Mouse (Mus musculus): ENCODE results near the gene Mtap.

DNA sequence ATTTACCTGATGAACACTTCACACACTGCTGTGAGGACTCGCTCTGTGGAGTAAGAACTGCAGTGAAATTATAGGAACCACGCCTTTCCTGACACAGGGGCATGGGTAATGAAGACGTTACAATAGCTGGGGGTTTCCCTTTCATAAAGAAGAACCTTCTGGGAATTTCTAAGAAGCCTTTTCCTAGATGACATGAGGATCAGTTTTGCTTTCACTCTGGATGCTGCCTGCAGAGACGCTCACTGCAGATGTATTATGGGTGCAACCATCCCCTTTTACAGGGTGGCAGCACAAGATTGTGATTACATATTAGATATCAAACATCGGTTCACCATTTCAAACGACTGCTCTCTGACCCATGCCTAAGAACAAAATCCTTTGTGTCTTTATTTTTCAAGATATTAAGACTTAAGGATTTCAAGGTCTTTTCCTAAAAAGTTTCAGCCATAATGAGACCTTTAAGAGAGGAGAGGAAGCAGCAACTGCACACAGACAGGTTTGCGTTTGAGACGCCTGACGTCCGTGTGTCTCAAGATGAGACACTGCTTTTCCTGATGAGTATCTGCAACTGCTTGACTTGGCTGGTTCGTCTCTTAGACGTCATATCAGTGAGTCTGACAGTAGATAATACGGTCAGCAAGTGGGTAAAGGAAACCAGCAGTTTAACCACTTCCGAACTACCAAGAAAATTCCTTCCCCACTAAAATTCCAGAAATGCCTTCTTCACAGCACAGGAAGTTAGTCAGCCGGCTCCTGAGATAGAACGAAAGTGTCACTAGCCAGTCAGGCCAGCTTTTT, 13.3 kb upstream of the Mtap start:
- TF ChIP-seq CTCF (IDR thresholded peaks at IDR 0.05; ENCODE audit: low read depth): no peak
- no peak for TF ChIP-seq EP300 (IDR thresholded peaks at IDR 0.05; ENCODE audit: low read depth)

Data from heart, postnatal 0 days (tissue).